Mouse (Mus musculus) limb, embryonic 11.5 days (tissue): ENCODE results near the gene Gtf3a. TPM values are rescaled to one million over a fixed set of nuclear protein-coding genes. Genes with fewer than 3 reads are reported as not detected.
"Not testable (repeated sequence)": the region's sequence is repeated elsewhere in the genome, so short reads cannot be mapped to it uniquely, and the experiment has no call there.

Experiments used
- ATAC-seq: fragments of 200-750 bp; cut with Nextera tagmentation; 2 replicates; pipeline ENCODE4 v1.8.0; 2017; ENCODE audit warnings: low read depth; ENCODE audit not compliant: insufficient number of reproducible peaks, low FRiP score, low TSS enrichment
- DNase-seq: peaks from one replicate; pipeline ENCODE4 v3.0.0-alpha.2; 2015; ENCODE audit warnings: low spot score
- H3K27ac ChIP-seq: fragments of 300-500 bp; sonication (generic); replicated peaks from 2 replicates; pipeline ENCODE4 v1.5.1; 2014; ENCODE audit warnings: low read depth, mild to moderate bottlenecking, low read length
- H3K27me3 ChIP-seq: fragments of 300-500 bp; sonication (generic); 2 replicates; pipeline ENCODE4 v1.6.1; 2014; ENCODE audit warnings: mild to moderate bottlenecking, low read length, mixed read lengths; ENCODE audit not compliant: control insufficient read depth, insufficient read depth
- H3K36me3 ChIP-seq: fragments of 300-500 bp; sonication (generic); 2 replicates; pipeline ENCODE4 v1.6.1; 2014; ENCODE audit warnings: mild to moderate bottlenecking, low read length, moderate library complexity, mixed read lengths; ENCODE audit not compliant: control insufficient read depth, insufficient read depth
- H3K4me1 ChIP-seq: fragments of 300-500 bp; sonication (generic); 2 replicates; pipeline ENCODE4 v1.6.1; 2014; ENCODE audit warnings: low read length, mixed read lengths; ENCODE audit not compliant: control insufficient read depth, insufficient read depth
- H3K4me2 ChIP-seq: fragments of 300-500 bp; sonication (generic); 2 replicates; pipeline ENCODE4 v1.6.1; 2014; ENCODE audit warnings: low read depth, mild to moderate bottlenecking, moderate library complexity; ENCODE audit not compliant: severe bottlenecking
- H3K4me3 ChIP-seq: fragments of 300-500 bp; sonication (generic); 2 replicates; pipeline ENCODE4 v1.5.1; 2014; ENCODE audit warnings: low read depth, low read length
- H3K9ac ChIP-seq: fragments of 300-500 bp; sonication (generic); 2 replicates; pipeline ENCODE4 v1.6.1; 2014; ENCODE audit warnings: mild to moderate bottlenecking, low read length
- H3K9me3 ChIP-seq: fragments of 300-500 bp; sonication (generic); 2 replicates; pipeline ENCODE4 v1.6.1; 2016; ENCODE audit warnings: low read length; ENCODE audit not compliant: control insufficient read depth
- WGBS: fragments of 180-500 bp; shearing (Covaris S2); extraction: QIAGEN DNeasy Blood & Tissue Kit; methylation state at CpG from one replicate; pipeline ENCODE4 v1.1.7; 2014; 5-methylcytosine and 5-hydroxymethylcytosine counted together
- polyA plus RNA-seq: library from polyadenylated mRNA; unstranded; fragments of >200 nt; fragmentation: Nextera tagmentation; extraction: Ambion mirVana; gene quantifications from 2 replicates; pipeline ENCODE4 v1.2.1, GENCODE M21; 2014

Gene Gtf3a
- polyA plus RNA-seq, 1 experiment from 2014 or later: 122 TPM

- no peak overlapping the region for H3K4me2 ChIP-seq
- ATAC-seq (no peak), DNase-seq (no peak)
- no peaks in the 10 kb centered on the region for H3K9me3 ChIP-seq
- no peak overlapping the region for H3K9ac ChIP-seq
- no peaks in the 10 kb centered on the region for H3K36me3 ChIP-seq
- no peaks in the 10 kb centered on the region for H3K27me3 ChIP-seq
- 75% methylated on average over 7 of the region's 7 CpGs for WGBS
- no peak overlapping the region for H3K27ac ChIP-seq
- 0 out of 2 replicates have a peak, but pooled peaks cover 8% of the 10 kb centered on the region for H3K4me1 ChIP-seq
- no peak overlapping the region for H3K4me3 ChIP-seq
Measured at GRCm38 (mm10) chr5:146913355-146913754, 35.1 kb upstream of the Gtf3a start.

GRCm38 (mm10) chr5:146914088-146914766 lies 34.2 kb upstream of the Gtf3a start:
- Histone ChIP-seq H3K9me3 (no peaks in the 10 kb centered on the region), H3K27me3 (no peaks in the 10 kb centered on the region), H3K4me1 (peaks cover 8% of the 10 kb centered on the region; the same call in 1 of the 2 replicates), H3K27ac (no peak overlapping the region), H3K9ac (no peak overlapping the region), H3K36me3 (no peaks in the 10 kb centered on the region), H3K4me3 (no peak overlapping the region), H3K4me2 (no peak overlapping the region)
- ATAC-seq: no peak
- DNase-seq: peak; percentile 82
- whole genome bisulfite sequencing: 28% methylated on average over 9 of the region's 9 CpGs

- WGBS: 77% methylated on average over 8 of the region's 8 CpGs
- H3K4me2 ChIP-seq: no peak overlapping the region
- peaks cover 24% of the 10 kb centered on the region for H3K4me1 ChIP-seq
Measured at GRCm38 (mm10) chr5:146916273-146916672, 32.2 kb upstream of the Gtf3a start.

GRCm38 (mm10) chr5:146916806-146917205 lies 31.7 kb upstream of the Gtf3a start:
- DNase-seq: no peak
- no peak overlapping the region for H3K27ac ChIP-seq
- H3K9ac ChIP-seq: no peak overlapping the region
- no peaks in the 10 kb centered on the region for H3K9me3 ChIP-seq
- H3K36me3 ChIP-seq: no peaks in the 10 kb centered on the region
- 25% methylated on average over 6 of the region's 6 CpGs for WGBS
- H3K4me1 ChIP-seq: peaks cover 24% of the 10 kb centered on the region
- no peak for ATAC-seq
- no peak overlapping the region for H3K4me3 ChIP-seq
- no peaks in the 10 kb centered on the region for H3K27me3 ChIP-seq
- H3K4me2 ChIP-seq: no peak overlapping the region

More at GRCm38 (mm10) chr5:146916273-146916672, 32.2 kb upstream of the Gtf3a start:
- DNase-seq (no peak), ATAC-seq (no peak)
- Histone ChIP-seq H3K27me3 (no peaks in the 10 kb centered on the region), H3K9ac (no peak overlapping the region), H3K27ac (no peak overlapping the region), H3K9me3 (no peaks in the 10 kb centered on the region), H3K4me3 (no peak overlapping the region), H3K36me3 (no peaks in the 10 kb centered on the region)

GRCm38 (mm10) chr5:146917357-146917756 lies 31.1 kb upstream of the Gtf3a start:
- H3K36me3 ChIP-seq, H3K27me3 ChIP-seq, H3K4me3 ChIP-seq, H3K9me3 ChIP-seq, H3K27ac ChIP-seq, DNase-seq, ATAC-seq, H3K9ac ChIP-seq, H3K4me2 ChIP-seq: not testable (repeated sequence)
- H3K4me1 ChIP-seq: peaks cover 20% of the 10 kb centered on the region
- WGBS: 85% methylated on average over 6 of the region's 6 CpGs

GRCm38 (mm10) chr5:146919874-146920273 lies 28.6 kb upstream of the Gtf3a start:
- ATAC-seq: peak; percentile 84

GRCm38 (mm10) chr5:146920314-146921161 lies 27.9 kb upstream of the Gtf3a start:
- H3K27ac ChIP-seq: no peak overlapping the region; the same call in 1 of the 2 replicates
- peaks cover 16% of the 10 kb centered on the region for H3K4me1 ChIP-seq
- peak overlapping the region; percentile 19 for H3K4me3 ChIP-seq
- H3K27me3 ChIP-seq: no peaks in the 10 kb centered on the region
- ATAC-seq (peak; percentile 22), DNase-seq (peak; percentile 77)
- H3K9me3 ChIP-seq: no peaks in the 10 kb centered on the region
- no peak overlapping the region for H3K9ac ChIP-seq
- 2% methylated on average over 26 of the region's 27 CpGs for WGBS
- peak overlapping the region; percentile 54 for H3K4me2 ChIP-seq
- no peaks in the 10 kb centered on the region for H3K36me3 ChIP-seq

More at GRCm38 (mm10) chr5:146919874-146920273, 28.6 kb upstream of the Gtf3a start:
- peak; percentile 84 for DNase-seq
- peaks cover 16% of the 10 kb centered on the region for H3K4me1 ChIP-seq
- H3K4me2 ChIP-seq: peak overlapping the region; percentile 54
- peak overlapping the region; percentile 19; the same call in 1 of the 2 replicates for H3K4me3 ChIP-seq
- H3K9ac ChIP-seq: no peak overlapping the region
- WGBS: 3% methylated on average over 6 of the region's 6 CpGs
- H3K27ac ChIP-seq: no peak overlapping the region; the same call in 1 of the 2 replicates
- no peaks in the 10 kb centered on the region for H3K27me3 ChIP-seq
- H3K36me3 ChIP-seq: no peaks in the 10 kb centered on the region
- H3K9me3 ChIP-seq: no peaks in the 10 kb centered on the region

- no peak for DNase-seq
- Histone ChIP-seq H3K9ac (no peak overlapping the region), H3K4me2 (peak overlapping the region; percentile 54), H3K9me3 (no peaks in the 10 kb centered on the region), H3K27me3 (no peaks in the 10 kb centered on the region), H3K4me3 (no peak overlapping the region), H3K36me3 (no peaks in the 10 kb centered on the region), H3K4me1 (peaks cover 16% of the 10 kb centered on the region), H3K27ac (no peak overlapping the region)
- 45% methylated on average over 8 of the region's 8 CpGs for WGBS
- no peak for ATAC-seq
Measured at GRCm38 (mm10) chr5:146921224-146921623, 27.2 kb upstream of the Gtf3a start.
